Mouse (Mus musculus) E14TG2a.4 (cell line): ENCODE results near the gene 1110012L19Rik.

ENCODE experiments used
- CTCF ChIP-seq: conservative IDR thresholded peaks from 2 replicates; pipeline ENCODE4 v1.5.1; 2014; ENCODE audit warnings: low read length
- POU5F1 ChIP-seq: IDR thresholded peaks from 2 replicates; pipeline ENCODE4 v1.6.1; 2014; ENCODE audit warnings: low read length, borderline replicate concordance

GRCm38 (mm10) chrX:70384917-70385275 is 781 bp upstream of the 1110012L19Rik start:
- TF ChIP-seq CTCF, result no peak
- TF ChIP-seq POU5F1, result no peak
